Mouse (Mus musculus): ENCODE results near the gene Slc37a1. TPM values are rescaled to one million over a fixed set of nuclear protein-coding genes. Genes with fewer than 3 reads are reported as not detected.

The Slc37a1 gene
- total and polyA plus RNA-seq, 3 experiments: 1.9 to 6.6 (median 2.2) TPM

- no peak overlapping the region for H3K4me3 ChIP-seq (replicated peaks in 1 of 3; ENCODE audit: low read depth in 2 of 3, low read length in 2 of 3, poor library complexity in 1 of 3)
- H3K9me3 ChIP-seq (replicated peaks; ENCODE audit: low read length): no peaks in the 10 kb centered on the region
- H3K9ac ChIP-seq (ENCODE audit: insufficient read depth, low read depth): no peak overlapping the region
- H3K79me2 ChIP-seq (replicated peaks; ENCODE audit: control insufficient read depth, extremely low read depth, insufficient read depth, poor library complexity, severe bottlenecking): no peaks in the 10 kb centered on the region
- DNase-seq (ENCODE audit: extremely low read depth): no peak
- H3K36me3 ChIP-seq (replicated peaks in 1 of 2; ENCODE audit: control insufficient read depth in 1 of 2, insufficient read depth in 1 of 2, low read length in 1 of 2): no peaks in the 10 kb centered on the region
- peaks cover 6% of the 10 kb centered on the region for H3K27me3 ChIP-seq (replicated peaks)
- TF ChIP-seq IRF4 (IDR thresholded peaks at IDR 0.05; ENCODE audit: low read depth, low read length) (0 out of 2 replicates have a peak, but pooled peaks have one; percentile 20), MYC (IDR thresholded peaks at IDR 0.05; ENCODE audit: low read depth, low read length) (no peak)
- in situ Hi-C loops (cut with MboI; ENCODE audit: low pct_ligation_motif_present, low pct_unique_long_range_greater_than_20kb, low sequenced_read_pairs) (no loop called here), dilution Hi-C loops (cut with MboI; ENCODE audit: extremely low pct_ligation_motif_present, extremely low pct_unique_long_range_greater_than_20kb, low sequenced_read_pairs) (no loop called here)
- H3K4me2 ChIP-seq (ENCODE audit: insufficient read depth, low read depth, poor library complexity, severe bottlenecking): no peak overlapping the region
- peaks cover 13 to 25% of the 10 kb centered on the region in 2 experiments; a peak in 3 of 4 replicates for H3K4me1 ChIP-seq (ENCODE audit: control insufficient read depth in 1 of 2, insufficient read depth in 2 of 2)
- no peak overlapping the region for H3K27ac ChIP-seq (ENCODE audit: insufficient read depth, low read depth)
Observed at GRCm38 (mm10) chr17:31309281-31309793, 22.7 kb downstream of the Slc37a1 start.

- no peak for DNase-seq (ENCODE audit: extremely low read depth)
- H3K27ac ChIP-seq (ENCODE audit: insufficient read depth, low read depth): no peak overlapping the region
- peaks cover 2 to 11% of the 10 kb centered on the region in 2 experiments; a peak in 3 of 4 replicates for H3K4me1 ChIP-seq (ENCODE audit: control insufficient read depth in 1 of 2, insufficient read depth in 2 of 2)
- no peak overlapping the region for H3K4me2 ChIP-seq (ENCODE audit: insufficient read depth, low read depth, poor library complexity, severe bottlenecking)
- no peaks in the 10 kb centered on the region for H3K79me2 ChIP-seq (replicated peaks; ENCODE audit: control insufficient read depth, extremely low read depth, insufficient read depth, poor library complexity, severe bottlenecking)
- no peak overlapping the region for H3K4me3 ChIP-seq (replicated peaks in 1 of 3; ENCODE audit: low read depth in 2 of 3, low read length in 2 of 3, poor library complexity in 1 of 3)
- dilution Hi-C loops (cut with MboI; ENCODE audit: extremely low pct_ligation_motif_present, extremely low pct_unique_long_range_greater_than_20kb, low sequenced_read_pairs) (no loop called here), in situ Hi-C loops (cut with MboI; ENCODE audit: low pct_ligation_motif_present, low pct_unique_long_range_greater_than_20kb, low sequenced_read_pairs) (no loop called here)
- H3K9me3 ChIP-seq (replicated peaks; ENCODE audit: low read length): no peaks in the 10 kb centered on the region
- peaks cover 10% of the 10 kb centered on the region for H3K27me3 ChIP-seq (replicated peaks)
- no peak overlapping the region for H3K9ac ChIP-seq (ENCODE audit: insufficient read depth, low read depth)
- TF ChIP-seq CHD2 (IDR thresholded peaks at IDR 0.05; ENCODE audit: low read length) (no peak), SMC3 (IDR thresholded peaks at IDR 0.05; ENCODE audit: low read depth, low read length) (no peak), RCOR1 (conservative IDR thresholded peaks at IDR 0.05; ENCODE audit: low read depth, low read length) (no peak), IRF4 (IDR thresholded peaks at IDR 0.05; ENCODE audit: low read depth, low read length) (no peak), MAZ (IDR thresholded peaks at IDR 0.05; ENCODE audit: low read depth, low read length) (no peak), KAT2A (IDR thresholded peaks at IDR 0.05; ENCODE audit: insufficient replicate concordance, low read length) (no peak), PAX5 (IDR thresholded peaks at IDR 0.05; ENCODE audit: low read length) (no peak), E2F4 (IDR thresholded peaks at IDR 0.05; ENCODE audit: insufficient replicate concordance, low read depth, low read length) (no peak), POLR2AphosphoS2 (IDR thresholded peaks at IDR 0.05; ENCODE audit: low read depth, low read length) (no peak), RAD21 (IDR thresholded peaks at IDR 0.05; ENCODE audit: low read depth, low read length) (no peak), MAFK (IDR thresholded peaks at IDR 0.05; ENCODE audit: insufficient replicate concordance, low read length) (no peak), NRF1 (IDR thresholded peaks at IDR 0.05; ENCODE audit: low read depth, low read length) (no peak), NELFE (IDR thresholded peaks at IDR 0.05; ENCODE audit: low read depth, low read length) (no peak)
- no peaks in the 10 kb centered on the region for H3K36me3 ChIP-seq (replicated peaks in 1 of 2; ENCODE audit: control insufficient read depth in 1 of 2, insufficient read depth in 1 of 2, low read length in 1 of 2)
Observed at GRCm38 (mm10) chr17:31311047-31311446, 24.5 kb downstream of the Slc37a1 start.
